Mouse (Mus musculus): ENCODE measurements around the gene Prpf3.

DNA sequence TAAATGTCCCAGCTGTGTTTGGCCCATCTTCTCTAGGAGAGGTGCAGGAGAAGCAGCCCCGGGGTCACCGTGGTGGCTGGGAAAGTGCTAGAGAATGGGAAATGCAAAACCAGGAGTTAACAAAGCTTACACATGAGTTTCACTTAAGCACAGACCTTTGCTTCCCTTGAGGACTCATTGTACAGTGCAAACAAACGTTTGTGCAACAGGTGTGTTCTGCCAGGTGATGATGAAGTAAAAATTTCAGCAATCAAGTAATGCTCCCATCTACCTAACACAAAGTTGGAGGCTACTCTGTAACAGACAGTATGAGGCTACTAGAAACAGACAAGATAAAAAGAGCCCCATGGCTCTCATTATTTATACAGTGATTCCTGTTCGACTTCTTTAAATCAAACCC lies 23.4 kb upstream of the Prpf3 start:
- no peak for TF ChIP-seq E2F4 (IDR thresholded peaks at IDR 0.05; ENCODE audit: borderline replicate concordance, low read depth, low read length)
- TF ChIP-seq CTCF (IDR thresholded peaks at IDR 0.05 in 2 of 3, conservative IDR thresholded peaks at IDR 0.05 in 1 of 3; ENCODE audit: control insufficient read depth in 1 of 3, insufficient read depth in 1 of 3, low read depth in 2 of 3, low read length in 3 of 3, poor library complexity in 1 of 3, severe bottlenecking in 1 of 3): no peak
- TF ChIP-seq EP300 (IDR thresholded peaks at IDR 0.05; ENCODE audit: low read depth in 1 of 2, low read length in 2 of 2): no peak
- TF ChIP-seq MEF2A (IDR thresholded peaks at IDR 0.05; ENCODE audit: extremely low read depth, insufficient replicate concordance, low read depth, low read length, poor library complexity, severe bottlenecking): no peak
